Mouse (Mus musculus) spleen, postnatal 36 days (tissue): ENCODE results near the gene Mdh2.

Source experiments
- DNase-seq, 2 experiments: peaks; one replicate each; pipeline ENCODE4 v3.0.0; 2022; ENCODE audit warnings: low spot score in 2 of 2, mixed read lengths in 1 of 2

Gene Mdh2

DNA sequence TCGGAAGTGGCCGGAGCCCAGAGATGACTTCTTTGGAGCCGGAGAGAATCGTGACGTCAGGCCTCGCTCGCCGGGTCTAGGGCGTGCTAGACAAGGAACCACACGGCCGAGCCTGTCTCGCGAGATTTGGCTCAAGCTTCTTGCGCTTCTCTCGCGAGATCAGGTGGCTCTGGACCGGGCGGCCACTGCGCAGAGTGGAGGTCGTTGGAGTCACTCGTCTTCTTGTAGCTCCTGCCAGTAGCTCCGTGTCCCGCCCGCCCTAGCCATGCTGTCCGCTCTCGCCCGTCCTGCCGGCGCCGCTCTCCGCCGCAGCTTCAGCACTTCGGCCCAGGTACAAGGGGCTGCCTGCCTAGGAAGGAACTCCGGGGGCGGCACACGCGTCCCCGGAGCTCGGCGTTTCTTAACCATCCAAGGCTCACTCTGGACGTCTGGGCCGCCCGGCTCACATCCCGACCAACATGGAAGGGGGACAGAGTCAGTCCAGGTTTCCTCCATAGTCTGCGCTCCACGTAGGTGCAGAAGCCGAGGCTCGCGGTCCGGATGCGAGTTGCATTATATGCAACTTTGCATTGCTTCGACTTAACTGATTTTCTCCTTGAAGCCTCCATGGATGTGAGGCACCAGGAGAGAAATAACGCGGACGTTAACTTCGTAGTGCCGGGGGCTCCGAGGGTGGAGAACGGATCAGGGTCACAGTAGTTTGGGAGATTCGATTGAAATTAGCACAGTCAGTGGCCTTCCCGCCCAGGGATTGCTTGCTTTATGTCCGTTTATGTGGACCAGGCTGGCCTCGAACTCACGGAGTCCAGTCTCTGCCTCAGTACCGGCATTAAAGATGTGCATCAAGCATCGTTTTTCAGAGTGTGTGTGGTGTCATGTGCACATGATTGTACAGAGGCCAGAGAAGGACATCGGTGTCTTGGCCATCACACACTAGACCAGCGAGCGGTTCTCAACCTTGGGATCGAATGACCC, at the start of gene Mdh2:
Mdh2 (plus strand) TSS at position 10 of the 975 bp plus-strand sequence.
- peak; percentile 100 for DNase-seq

DNA sequence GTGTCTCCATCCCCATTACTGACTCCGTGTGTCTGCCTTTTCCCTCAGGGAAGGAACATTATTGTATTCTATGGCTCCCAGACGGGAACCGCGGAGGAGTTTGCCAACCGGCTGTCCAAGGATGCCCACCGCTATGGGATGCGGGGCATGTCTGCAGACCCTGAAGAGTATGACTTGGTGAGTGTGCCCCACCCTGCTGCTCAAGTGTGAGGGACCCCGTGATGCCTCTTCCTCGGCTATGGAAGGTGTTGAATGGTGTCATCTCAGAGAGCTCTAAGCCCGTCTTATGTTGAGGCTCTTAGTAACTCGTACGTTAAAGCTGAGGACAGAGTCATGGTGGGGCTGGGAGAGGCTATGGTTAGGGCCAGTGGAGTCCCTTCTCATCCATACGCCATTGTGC, 48.9 kb upstream of the Mdh2 start:
- no peak for DNase-seq

DNA sequence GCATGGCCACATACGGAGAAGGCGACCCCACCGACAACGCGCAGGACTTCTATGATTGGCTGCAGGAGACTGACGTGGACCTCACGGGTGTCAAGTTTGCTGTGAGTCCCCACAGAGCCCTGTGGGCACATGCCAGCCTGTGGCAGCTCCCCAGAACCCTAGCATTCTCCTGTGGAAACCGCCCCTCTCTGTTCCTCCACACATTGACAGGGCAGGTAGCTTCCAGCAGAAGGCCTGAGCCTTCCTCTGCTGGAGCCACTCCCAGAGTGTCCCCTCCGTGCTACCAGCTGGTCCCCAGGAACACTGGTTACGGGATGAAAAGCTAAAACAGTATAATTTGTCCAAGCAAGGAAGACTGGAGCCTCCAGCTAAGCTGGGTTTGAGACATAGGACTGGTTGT, 48.0 kb upstream of the Mdh2 start:
- no peak for DNase-seq

DNA sequence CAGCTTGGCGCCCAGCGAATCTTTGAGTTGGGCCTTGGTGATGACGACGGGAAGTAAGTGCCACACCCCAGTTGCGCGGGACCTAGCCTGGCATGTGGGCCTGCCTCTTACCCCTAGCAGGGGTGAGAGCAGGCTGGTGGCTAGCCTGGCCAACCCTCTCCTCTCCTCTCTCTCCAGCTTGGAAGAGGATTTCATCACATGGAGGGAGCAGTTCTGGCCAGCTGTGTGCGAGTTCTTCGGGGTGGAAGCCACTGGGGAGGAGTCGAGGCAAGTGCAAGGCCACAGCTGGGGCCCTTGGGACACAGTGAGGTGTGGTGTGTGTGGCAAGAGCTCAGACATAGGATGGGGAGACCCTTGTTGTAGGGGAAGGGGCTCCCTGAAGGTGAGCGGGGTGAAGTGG, 47.4 kb upstream of the Mdh2 start:
- DNase-seq, result no peak

DNA sequence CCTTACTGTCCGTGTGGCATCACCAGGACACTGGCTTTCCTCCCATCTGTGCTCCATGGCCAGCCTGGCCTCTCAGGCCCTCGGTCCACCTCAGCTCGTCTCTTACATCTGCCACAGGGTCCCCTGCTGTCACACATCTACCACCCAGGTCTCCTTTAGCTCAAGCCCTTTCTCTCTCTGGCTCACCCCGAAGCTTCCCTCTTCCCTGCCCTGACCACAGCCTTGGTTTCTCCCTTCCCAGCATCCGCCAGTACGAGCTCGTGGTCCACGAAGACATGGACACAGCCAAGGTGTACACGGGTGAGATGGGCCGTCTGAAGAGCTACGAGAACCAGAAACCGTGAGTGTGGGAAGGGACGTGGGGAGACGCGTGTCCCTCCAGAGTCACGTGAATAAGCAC, 47.0 kb upstream of the Mdh2 start:
- DNase-seq, result no peak

DNA sequence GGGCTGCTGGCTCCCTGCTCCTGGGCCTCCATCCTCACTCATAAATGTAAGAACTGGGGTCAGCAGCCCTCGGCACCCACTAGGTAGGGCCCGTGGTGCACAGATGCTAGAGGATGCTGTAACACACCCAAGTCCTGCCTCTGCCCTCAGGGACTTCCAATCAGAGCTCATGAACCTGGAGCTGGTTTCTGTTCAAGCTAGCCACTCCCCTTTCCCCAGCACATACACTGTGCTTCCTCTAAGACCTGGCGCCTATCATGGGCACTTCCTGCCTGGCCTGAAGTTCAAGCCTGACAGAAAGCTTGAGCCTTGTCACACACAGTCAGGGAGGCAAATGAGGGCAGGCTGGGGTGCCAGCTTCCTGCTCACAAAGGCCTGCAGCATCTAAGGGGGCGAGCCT, 45.2 kb upstream of the Mdh2 start:
- DNase-seq, result no peak

DNA sequence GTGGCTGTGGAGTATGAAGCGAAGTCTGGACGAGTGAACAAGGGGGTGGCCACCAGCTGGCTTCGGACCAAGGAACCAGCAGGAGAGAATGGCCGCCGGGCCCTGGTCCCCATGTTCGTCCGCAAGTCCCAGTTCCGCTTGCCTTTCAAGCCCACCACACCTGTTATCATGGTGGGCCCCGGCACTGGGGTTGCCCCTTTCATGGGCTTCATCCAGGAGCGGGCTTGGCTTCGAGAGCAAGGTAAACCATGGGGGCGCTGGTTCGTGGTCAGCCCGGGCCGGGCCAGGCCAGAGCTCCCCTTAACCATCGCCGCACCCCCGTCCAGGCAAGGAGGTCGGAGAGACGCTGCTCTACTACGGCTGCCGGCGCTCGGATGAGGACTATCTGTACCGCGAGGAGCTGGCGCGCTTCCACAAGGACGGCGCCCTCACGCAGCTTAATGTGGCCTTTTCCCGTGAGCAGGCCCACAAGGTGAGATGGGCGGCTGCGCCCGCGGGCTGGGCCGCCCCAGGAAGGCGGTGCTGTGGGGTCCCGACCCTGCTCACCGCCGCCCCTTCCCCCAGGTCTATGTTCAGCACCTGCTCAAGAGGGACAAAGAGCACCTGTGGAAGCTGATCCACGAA, 44.1 kb upstream of the Mdh2 start:
- DNase-seq, result no peak

DNA sequence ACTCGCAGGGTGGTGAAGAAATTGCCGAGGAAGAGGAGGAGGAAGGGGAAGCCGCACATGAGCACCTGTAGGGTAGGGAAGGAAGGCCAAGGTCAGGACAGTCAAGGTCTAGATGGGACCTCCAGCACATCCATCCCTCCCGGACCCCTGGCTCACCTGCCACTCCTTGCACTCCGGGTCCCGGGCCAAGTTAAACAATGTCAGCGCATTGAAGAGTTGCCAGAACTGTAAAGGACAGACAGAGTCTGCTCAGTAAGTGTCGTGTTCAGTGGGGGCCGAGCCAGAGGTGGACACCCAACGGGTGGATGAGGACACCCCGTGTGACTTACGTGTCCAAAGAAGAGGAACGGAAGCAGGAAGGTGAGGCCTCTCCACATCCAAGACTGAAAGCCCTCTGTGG, 42.5 kb upstream of the Mdh2 start:
- no peak for DNase-seq

DNA sequence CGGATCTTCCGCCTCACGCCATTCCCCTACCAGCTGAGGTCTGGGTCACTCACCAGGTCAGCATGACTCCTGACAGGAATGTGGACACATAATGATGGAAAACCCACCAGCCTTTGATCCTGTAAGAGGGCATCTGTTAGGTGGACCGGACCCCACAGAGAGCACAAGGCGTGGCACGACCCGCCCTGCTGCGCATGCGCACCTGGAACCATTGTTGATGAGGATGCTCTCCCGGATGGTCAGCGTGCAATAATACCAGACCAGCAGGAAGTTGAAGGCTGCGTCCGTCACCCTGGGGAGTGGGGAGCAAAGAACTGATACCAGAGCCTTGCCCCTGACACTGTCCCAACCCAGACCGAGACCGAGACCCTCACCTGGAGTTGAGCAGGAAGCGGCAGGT, 41.7 kb upstream of the Mdh2 start:
- DNase-seq, result no peak

DNA sequence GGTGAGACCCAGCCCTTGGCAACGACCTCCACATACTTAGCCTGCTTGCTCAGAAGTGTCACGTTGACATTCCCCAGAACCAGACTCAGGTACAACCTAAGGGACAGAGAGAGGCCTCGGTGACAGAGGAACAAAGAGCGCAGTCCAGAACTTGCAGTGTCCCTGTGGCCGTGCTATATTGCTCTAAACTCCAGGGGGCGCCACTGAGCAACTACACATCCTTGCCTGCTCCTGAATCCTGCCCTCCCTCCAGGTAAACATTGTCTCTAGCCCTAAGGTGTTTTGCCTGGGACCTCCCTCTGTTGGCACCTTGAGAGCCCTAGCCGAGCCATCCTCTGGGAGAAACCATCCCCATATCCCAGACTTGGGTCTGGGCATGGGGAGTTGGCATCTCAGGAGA, 41.1 kb upstream of the Mdh2 start:
- no peak for DNase-seq

DNA sequence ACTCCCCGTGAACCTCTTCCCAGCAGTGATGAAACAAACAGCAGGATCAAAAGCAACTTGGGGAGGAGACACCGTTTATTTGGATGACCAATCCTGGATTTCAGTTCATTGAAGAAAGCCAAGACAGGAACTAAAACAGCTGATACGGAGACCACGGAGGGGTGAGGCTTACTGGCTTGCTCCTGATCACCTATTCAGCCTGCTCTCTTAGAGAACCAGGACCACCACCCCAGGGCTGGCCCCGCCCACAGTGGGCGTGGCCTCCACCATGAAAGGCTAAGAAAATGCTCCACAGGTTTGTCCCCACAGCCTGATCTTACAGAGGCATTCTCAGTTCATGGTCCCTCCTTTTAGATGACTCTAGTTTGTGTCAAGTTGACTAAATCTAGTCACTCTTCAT, 40.0 kb upstream of the Mdh2 start:
- DNase-seq, result no peak

DNA sequence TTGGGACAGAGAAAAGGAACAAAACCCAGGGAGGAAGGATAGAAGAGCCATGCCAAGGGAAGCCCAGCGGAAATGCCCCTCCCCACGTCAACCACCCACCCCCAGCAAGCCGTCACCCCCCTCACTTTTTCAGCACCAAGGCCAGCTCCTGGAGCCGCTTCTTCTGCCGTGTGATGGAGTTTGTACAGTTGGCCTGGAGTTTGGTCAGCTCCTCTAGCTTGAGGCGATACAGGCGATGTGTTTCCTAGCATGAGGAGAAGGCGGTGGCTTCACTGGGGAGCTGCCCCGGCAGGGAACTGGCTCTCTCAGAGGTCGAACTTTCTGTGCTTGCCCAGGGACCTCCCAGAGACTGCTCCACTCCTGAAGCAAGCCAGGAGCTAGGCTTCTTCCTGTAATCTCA, 36.1 kb upstream of the Mdh2 start:
- DNase-seq, result no peak

DNA sequence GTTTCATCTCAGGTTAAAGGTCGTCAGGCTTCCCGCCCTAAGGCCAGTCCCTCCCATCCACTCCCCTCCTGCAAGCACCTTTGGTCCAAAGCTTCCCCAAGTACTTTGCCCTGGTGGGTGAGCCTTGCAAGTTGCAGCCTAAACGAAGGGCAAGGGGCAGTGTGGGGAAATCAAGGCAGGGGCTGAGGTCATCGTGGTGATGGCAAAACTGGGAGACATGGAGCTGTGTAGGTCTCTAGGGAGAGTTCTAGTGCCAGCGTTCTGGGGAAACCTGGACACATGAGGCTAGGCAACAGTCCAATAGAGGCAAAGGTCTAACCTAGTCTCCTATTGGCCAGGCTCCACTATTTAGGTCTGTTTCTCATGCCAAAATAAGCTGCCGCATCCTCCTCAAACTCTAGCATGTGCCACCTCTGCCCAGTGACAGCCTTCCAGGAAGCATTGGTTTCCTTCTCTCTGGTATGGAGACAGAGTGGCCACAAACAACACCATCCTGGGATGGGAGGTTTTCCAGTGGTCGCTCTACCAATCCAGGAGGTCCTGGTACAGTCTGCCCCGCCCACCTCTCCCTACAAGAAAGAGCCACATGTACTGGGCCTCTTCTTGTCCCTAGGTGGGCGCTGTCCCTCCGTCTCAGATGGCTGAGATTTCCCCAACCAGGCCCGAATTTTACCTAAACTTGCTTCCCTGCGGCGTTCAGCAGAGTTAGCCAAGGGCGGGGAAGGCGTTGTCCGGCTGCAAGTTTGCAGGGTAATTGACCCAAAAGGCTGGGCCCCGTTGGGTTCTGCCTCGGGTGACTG, 35.1 kb upstream of the Mdh2 start:
- DNase-seq, result no peak

DNA sequence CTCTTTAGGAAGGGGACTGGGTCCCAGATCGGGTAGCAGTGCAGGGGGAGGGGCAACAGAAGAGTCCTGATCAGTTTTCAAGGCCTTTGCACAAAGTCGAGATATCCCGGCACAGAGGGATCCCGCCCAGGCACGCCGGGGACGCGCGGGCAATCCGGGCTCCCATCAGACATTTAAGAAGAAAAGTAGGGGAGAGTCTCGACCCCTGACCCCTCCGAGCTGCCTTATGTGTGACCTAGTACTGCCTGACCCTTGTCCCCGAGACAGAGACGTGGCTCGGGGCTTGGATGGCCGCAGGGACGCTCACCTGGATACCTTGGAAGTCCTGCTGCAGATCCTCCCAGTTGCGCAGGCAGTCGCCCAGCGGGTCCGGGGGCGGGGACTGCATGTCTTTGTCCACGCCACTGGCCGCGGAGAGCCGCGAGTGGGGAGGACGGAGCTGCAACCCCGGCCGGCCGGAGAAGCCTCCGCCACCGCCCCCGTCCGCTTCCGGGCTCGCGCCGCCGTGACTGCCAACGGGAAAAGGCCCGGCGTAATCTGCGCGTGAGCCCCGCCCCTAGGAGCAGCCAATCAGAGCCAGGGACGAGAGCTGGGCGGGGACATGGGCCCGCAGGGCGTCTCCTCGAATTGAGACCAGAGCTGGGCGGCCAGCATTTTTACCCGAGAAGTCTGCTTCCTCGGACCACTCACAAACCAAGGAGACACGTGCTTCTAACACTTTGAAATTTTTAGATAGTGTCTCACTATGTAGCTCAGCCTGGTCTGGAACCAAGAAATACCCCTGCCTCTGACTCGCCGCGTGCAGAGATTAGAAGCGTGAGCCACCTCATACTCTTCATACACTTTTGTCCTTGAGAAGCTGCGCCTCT, 34.3 kb upstream of the Mdh2 start, which contains the start of gene Tmem120a:
Tmem120a (minus strand) TSS at position 708 of the 869 bp plus-strand sequence.
- peak; percentile 94 to 95 for DNase-seq

DNA sequence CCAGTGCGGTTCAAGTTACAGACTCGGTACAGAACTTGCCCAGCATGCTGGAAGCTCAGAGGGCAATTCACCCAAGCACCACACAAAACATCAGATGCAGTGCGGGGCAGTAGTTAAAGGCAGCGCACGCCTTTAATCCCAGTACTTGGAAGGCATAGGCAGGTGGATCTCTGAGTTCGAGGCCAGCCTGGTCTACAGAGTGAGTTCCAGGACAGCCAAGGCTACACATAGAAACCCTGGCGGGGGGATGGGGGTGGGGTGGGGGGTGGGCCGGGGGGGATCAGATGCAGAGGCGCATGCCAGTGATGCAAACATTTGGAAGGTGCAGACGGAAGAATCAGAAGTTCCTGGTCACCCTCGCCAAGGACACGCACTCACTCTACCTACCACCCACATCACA, 33.5 kb upstream of the Mdh2 start:
- DNase-seq, result no peak

DNA sequence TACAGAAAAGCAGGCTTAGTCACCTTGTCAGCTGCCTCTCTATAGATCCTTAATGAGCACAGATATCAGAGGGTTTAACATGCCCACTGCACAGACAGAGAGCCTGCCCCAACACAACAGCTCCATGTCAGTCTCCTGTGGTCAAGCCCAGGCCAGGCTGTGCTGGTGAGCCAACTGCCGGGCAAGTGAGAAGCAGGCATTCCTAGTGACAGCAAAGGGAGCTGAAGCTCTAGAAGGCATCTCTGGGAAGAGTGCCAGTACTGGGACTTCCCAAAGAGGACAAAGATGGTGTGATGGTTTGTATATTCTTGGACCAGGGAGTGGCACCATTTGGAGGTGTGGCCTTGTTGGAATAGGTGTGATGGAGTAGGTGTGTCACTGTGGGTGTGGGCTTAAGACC, 27.2 kb upstream of the Mdh2 start:
- DNase-seq, result no peak

DNA sequence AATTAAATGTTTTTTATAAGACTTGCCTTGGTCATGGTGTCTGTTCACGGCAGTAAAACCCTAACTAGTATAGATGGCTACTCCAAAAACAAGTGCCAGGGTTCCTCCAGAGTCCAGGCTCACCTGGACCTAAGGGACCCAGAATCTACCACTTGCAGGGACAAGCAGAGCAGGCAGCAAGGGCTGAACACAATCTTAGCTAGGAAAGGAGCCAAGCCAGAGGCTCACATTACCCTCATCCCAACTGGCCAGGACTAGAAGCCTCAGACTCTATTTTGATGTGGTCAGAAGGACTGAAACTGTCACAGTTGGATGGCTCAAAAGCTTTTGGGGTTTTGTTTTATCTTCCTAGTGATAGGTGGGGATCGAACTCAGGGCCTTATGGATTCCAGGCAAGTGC, 26.7 kb upstream of the Mdh2 start:
- no peak for DNase-seq

DNA sequence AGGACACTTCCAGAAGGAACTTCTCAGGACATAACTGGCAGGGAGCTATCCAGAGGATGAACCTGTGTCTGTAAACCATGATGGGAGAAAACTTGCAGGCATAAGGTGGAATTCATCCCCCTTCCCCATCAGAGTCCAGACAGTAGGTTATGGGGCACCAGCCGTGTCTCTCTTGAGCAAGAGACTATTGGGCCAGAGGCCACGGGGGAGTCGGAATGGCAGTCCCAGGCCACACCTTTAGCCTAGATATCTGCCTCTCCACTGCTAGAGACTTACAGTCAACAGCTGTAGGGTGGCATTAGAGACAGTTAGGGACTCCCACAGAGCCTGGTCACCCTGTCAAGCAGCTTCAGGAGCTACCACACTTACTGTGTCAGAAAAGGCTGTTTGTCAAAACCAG, 16.4 kb upstream of the Mdh2 start:
- no peak for DNase-seq

DNA sequence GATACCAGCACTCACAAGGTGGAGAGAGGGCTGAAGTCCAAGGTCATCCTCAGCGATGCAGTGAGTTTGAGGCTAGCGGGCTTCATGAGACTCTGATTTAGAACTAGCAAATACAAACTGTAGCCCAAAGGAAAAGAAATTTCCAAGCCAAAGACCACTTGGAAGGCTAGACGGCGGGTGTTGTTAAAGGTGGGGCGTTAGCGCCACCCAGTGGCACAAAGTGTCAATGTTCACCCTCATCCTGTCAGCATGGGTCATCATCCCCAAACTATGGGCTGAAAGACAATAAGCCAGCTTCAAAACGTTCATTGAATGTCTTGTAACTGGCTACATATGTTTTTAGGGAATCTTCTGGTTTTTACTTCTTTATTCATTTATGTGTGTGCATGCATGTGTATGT, 14.8 kb upstream of the Mdh2 start:
- peak; percentile 26 to 50 for DNase-seq

DNA sequence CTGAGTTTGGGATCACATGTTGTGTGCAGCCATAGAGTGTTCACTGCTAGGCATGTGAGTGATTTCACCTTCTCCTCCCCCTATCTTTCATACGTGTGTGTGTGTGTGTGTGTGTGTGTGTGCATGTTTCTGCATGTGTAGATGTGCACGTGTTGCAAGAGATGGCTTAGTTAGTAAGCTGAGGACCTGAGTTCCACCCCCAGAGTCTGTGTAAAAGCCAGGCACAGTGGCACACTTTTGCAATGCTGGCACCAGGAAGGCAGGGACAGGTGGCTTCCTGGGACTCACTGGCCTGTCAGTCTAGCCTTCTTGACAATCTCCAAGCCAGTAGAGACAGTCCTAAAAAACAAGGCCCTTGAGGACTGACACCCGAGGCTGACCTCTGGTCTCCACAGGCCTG, 13.3 kb upstream of the Mdh2 start:
- DNase-seq, result no peak

DNA sequence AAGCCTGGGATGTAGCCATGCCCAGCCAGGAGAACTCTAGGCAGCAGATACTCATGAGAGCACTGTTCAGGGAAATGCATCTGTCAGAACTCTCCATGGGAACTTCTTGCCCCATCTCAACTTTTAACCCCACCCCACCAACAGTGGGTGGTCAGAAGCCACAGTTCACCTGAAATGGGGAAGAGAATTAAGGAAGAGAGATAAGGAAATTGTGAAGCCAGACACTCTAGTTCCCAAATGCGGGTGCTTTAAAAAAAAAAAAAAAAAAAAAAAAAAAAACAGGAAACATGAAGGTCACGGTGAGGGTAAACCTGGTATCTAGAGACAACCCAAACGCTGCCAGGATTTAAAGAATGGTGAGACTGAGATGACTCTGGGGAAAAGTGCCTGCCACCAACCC, 5.8 kb upstream of the Mdh2 start:
- DNase-seq, result peak in 1 of 2 experiments; percentile 40
